Mouse (Mus musculus) thymus, postnatal 0 days (tissue): Measurements from ENCODE around the gene Prkd1. TPM values are rescaled to one million over a fixed set of nuclear protein-coding genes. Genes with fewer than 3 reads are reported as not detected.
"Not testable (repeated sequence)": the region's sequence is repeated elsewhere in the genome, so short reads cannot be mapped to it uniquely, and the experiment has no call there.

Experiments
- DNase-seq: peaks from one replicate; pipeline ENCODE4 v3.0.0-alpha.2; 2015; ENCODE audit warnings: low spot score
- polyA plus RNA-seq: library from polyadenylated mRNA; unstranded; fragments of >200 nt; fragmentation: Nextera tagmentation; extraction: Ambion mirVana; gene quantifications from 2 replicates; pipeline ENCODE4 v1.2.1, GENCODE M21; 2015

The Prkd1 gene
- polyA plus RNA-seq, result 0.76 and 0.94 TPM in 2 replicates

GRCm38 (mm10) chr12:50648671-50649541 is at the start of gene Prkd1:
Gene Prkd1, minus strand, starts transcription at chr12:50649098.
- DNase-seq, result no peak

DNA sequence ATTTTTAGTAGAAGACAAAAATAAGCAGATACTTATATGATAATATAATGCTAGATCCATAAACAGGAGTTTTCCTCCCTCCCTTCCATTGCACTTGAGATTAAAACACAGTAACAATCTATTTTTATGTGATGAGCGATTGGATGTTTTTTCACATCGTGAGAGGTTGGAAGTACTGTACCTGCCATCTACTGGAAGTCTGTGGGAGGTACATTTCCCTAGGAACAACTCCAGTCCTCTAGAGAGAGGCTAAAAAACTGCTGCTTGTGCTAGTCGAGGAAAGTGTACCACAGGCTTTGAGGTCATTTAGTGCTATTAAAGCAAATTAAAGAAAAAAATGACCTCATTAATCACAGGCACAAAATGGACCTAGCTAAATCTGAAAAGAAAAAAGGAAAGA is 48.6 kb upstream of the Prkd1 start:
- no peak for DNase-seq

GRCm38 (mm10) chr12:50648176-50648670 is 675 bp downstream of the Prkd1 start:
- DNase-seq, result no peak

- DNase-seq, result no peak
Observed at GRCm38 (mm10) chr12:50646857-50647256, 2.0 kb downstream of the Prkd1 start.

- no peak for DNase-seq
Observed at GRCm38 (mm10) chr12:50642671-50643070, 6.2 kb downstream of the Prkd1 start.

- DNase-seq, result no peak
Observed at GRCm38 (mm10) chr12:50640171-50640570, 8.7 kb downstream of the Prkd1 start.

- DNase-seq, result no peak
Observed at GRCm38 (mm10) chr12:50634436-50634835, 14.5 kb downstream of the Prkd1 start.

- not testable (repeated sequence) for DNase-seq
Observed at GRCm38 (mm10) chr12:50626100-50626499, 22.8 kb downstream of the Prkd1 start.

- DNase-seq, result no peak
Observed at GRCm38 (mm10) chr12:50624175-50624574, 24.7 kb downstream of the Prkd1 start.

DNA sequence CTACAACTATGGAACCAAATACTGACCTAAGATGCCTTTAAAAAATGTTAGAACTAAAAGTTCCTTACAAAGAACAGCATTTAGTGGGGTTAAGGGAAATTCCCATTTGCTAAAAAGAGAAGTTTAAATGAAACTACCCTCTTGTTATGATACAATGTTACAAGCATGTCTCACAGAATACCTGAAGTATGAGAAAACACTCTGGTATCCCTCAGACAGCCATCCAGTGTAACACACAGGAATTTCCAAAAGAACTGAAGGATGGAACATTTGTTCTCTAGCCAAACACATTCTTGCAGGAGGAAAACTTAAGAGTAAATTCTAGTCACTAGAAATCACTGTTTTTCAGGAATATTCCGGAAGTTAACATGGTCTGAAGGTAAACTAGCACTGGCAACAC is 33.0 kb downstream of the Prkd1 start:
- DNase-seq, result no peak

DNA sequence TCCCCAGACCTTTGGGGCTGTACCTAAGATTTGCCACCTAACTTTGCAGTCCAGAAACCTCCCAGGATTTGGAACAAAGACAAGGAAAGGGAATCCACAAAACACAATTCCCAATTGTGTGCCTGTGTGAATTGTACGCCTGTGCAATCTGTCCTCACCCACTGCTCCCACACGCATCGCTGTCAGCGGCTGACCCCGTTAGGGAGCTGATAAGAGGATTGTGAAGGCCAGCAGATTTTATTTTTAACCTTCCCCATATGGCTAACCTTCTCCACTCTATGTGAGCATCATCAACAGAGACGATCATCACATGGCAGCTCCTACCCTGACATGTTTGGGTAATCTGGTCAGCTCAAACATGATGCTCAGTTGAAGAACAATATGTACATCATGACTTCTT is 34.6 kb downstream of the Prkd1 start:
- no peak for DNase-seq

- no peak for DNase-seq
Observed at GRCm38 (mm10) chr12:50606703-50607500, 42.0 kb downstream of the Prkd1 start.

GRCm38 (mm10) chr12:50599370-50599769 is 49.5 kb downstream of the Prkd1 start:
- no peak for DNase-seq

- no peak for DNase-seq
Observed at GRCm38 (mm10) chr12:50598053-50598988, 50.6 kb downstream of the Prkd1 start.

GRCm38 (mm10) chr12:50597467-50597866 is 51.4 kb downstream of the Prkd1 start:
- no peak for DNase-seq

DNA sequence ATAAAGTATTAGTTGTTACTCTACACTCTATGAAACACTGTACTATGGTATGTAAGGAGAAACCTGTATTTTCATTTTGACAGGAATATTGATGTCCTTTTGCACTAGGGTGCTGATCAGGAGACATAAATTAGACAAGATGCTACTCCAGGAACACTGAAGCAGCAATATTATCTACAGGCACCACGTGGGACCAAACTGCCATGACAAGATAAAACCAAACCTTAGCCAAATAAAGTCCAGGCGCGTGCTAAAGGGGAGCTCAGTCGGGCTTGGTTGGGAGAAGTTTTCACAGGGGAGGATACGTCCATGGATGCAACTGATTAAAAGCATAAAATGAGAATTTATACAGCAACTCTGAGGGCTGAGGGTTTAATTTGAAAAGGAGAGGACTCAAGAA is 53.1 kb downstream of the Prkd1 start:
- DNase-seq, result no peak

DNA sequence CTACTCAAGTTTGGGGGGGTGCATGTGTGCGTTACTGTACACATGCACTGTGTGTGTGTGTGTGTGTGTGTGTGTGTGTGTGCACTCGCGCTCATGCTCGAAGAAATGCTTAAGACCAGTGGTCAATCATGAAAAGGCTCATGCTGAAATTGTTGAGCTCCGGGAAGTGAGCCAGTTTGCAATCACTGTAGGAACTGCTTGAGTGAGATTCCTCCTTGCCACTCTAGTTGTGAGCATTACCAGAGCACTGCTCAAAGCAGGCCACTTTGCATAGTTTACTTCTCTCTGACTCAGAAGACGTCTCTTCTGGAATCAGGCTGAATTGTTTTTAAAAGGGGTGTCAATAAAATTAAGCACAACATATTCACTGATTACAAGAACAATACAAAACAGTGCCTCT is 54.4 kb downstream of the Prkd1 start:
- DNase-seq, result no peak

- DNase-seq, result no peak
Observed at GRCm38 (mm10) chr12:50593481-50593880, 55.4 kb downstream of the Prkd1 start.

DNA sequence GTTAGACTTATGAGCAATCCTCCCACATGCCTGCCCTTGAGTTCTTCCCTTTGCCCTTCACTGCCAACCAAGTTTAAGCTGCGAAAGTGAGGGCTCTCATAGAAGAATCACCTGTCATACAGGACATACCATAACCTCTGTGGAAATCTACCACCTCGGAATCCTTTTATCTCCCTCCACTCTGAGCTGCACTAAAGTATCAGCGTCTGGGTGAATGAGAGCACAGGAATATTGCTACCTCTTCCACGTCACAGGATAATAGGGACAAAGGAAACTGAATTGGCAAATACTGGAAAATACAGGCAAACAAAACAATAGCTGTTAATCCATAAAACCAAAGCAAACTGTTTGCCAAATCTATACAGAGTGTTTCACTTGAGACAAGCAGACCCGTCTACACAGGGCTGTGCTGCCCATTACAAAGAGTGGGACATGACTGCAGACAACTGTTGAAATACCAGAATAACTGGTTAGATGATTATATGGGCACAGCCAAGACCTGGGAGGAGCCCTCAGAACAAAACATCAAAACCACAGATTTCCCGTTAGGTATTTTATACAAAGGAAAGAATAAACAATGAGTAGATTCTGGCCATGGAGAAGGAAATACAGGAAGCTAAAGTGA is 60.6 kb downstream of the Prkd1 start:
- DNase-seq, result no peak

GRCm38 (mm10) chr12:50565198-50565597 is 83.7 kb downstream of the Prkd1 start:
- no peak for DNase-seq

- no peak for DNase-seq
Observed at GRCm38 (mm10) chr12:50560536-50560935, 88.4 kb downstream of the Prkd1 start.
